Mouse (Mus musculus) spleen, postnatal 4 days (tissue): ENCODE data around the gene Zfp182.

Experiments used
- DNase-seq, 2 experiments: peaks; one replicate each; pipeline ENCODE4 v3.0.0; 2022; ENCODE audit warnings: low spot score in 2 of 2

The Zfp182 gene

DNA sequence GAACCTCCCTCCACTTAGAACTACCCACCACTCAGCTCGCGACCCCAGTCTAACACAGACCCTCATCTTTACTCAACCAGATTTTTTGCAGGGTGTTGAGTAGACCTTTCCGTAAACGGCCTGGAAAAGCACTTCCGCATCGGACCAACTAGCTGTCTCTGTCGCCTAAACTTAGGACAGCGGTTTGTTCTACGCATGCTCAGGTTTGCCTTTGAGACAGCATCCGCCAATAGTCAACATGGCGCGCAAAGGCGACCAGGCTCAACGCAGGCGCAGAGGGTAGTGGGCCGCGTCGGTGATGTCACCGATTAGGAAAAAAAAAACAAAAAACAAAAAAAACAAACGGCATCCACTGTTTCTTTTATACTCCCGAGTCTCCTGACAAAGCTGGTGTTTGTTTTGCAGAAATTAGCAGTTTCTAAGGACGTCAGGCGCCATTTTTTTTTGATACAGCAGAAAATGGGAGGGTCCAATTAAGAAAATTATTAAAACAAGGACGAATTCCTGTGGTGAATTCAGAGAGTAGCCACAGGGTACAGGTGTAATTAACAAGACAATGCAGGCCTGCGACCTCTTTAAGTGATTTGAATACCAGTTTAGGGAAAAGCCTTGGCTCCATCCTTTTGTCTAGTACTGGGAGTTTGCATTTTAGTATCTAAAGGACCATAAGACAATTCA lies at the start of gene Zfp182:
TSS of gene Zfp182 (minus strand) at position 451 of the 678 bp plus-strand sequence.
- peak; percentile 70 to 84 for DNase-seq

DNA sequence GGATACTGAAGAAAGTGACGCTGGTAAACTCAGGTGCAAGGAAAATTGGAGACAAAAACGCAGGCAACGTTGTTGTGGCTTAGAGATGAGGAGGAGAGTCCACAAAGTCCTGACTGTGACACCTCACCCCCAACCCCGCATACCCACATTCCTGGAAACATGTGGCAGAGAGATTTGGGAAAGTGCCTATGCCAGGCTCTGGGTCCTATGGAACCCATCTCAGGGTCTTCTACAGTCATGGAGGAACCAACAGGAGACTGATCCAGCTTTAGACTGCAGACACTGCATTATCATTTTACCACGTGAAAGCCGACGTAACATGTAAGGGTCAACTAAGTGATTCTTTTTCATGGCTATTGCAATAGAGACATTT lies 27.7 kb upstream of the Zfp182 start:
- no peak for DNase-seq

DNA sequence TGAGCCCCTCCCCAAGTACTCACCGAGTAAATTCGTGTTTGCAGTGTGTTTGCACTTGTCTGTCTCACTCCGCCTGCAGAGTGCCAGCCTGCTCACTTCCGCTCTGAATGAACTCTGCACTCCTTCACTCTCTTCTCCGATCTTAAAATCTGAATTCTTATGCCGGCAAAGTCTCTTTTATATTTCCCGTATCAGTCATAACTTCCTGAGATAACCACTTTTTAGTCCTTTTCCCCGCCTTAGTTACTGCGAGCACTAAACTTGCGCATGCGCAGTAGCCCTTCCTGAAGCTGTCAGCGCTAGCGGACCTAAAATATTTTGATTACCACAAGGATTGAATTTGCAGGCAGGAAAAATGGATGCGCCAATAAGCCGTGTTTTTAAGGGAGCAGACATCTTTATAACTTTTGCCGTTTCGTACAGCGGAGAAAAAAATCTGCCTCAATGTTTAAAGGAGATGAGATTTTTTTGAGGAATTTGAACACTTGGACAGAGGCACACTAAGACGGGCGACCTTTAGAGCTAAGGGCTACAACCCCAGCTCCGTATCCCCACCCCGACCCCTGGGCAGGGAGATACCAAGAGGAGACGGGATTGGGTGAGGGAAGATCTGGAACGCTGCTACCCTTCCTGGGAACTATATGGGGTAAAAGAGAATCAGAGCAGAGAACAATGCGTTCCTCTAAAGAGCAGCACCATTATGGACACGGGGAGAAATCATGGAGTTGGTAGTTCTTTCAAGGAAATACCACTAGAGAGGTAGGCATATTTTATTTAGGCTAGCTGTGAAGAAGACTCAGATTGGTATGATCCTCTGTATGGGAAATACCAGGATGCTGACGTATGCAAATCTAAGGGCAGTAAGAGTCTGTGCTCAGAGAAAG lies 27.1 kb upstream of the Zfp182 start, which contains the start of gene Zfp300:
TSS of gene Zfp300 (minus strand) at position 545 of the 884 bp plus-strand sequence.
- DNase-seq = peak; percentile 20 to 67

DNA sequence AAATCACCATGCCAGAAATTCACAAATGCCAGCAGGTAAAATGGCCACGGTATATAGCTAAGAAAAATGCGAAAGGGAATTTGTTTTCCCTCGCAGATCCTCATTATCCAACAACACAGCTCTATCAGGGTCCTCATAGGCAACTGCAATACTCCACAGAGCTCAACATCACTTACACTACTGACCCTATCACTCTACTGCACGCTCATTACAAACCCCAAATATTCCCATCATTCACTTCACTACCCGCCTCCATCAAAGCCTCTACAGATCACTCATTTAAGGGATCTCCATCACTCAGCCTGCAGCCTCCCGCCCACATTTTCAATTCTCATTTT lies 26.5 kb upstream of the Zfp182 start:
- DNase-seq = no peak

DNA sequence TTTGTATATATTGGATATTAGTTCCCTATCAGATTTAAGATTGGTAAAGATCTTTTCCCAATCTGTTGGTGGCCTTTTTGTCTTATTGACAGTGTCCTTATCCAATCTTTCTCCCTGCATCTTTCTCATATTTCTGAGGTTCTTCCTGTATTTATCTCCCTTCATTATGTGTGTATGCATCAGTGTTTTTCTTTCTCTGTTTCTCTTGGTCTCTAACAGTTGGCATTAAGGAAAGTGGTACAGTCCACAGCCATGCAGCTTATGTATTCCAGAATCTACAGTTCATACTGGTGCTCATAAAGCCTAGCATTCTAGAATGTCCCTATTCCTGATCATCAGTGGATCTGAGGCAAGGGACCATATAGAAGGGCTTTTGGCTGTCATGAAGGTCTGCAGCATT lies 6.0 kb upstream of the Zfp182 start, which contains the start of gene Spaca5:
TSS of gene Spaca5 (plus strand) at position 301 of the 400 bp plus-strand sequence.
- no peak for DNase-seq

DNA sequence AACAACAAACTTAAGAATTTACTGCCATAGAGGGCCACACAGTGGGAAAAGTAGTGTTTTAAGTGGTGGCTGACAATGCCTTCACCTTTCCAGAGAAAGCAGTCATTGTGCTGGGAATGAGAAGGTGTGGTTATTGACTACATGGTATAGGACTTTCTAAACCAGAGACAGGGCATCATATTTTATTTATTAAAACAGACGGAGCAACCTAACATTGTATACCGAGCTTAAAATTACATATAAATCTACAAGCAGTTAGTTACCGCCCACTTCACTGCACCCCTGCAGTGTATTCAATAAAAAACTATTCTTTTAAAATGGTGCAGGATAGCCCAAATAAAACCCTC lies 401 bp upstream of the Zfp182 start:
- no peak for DNase-seq

DNA sequence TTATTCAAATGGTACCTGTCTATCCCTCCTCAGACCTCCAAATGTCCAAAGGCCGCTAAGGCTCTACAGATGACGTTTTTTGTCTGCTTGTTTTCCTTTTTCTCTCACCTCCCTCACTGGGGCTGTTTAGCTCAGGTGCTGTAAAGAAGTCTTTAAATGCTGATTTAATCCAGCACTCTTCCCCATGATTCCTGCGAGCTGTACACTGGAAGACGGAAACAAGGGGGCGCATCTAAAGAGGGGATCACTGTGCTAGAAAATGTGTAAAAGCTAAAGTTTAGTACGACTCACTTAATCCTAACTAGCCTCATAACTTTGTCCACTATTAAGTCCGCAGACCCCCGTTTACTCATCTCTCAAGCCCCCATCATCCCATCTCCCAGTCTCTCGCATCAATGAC lies 656 bp downstream of the Zfp182 start:
- DNase-seq = no peak

DNA sequence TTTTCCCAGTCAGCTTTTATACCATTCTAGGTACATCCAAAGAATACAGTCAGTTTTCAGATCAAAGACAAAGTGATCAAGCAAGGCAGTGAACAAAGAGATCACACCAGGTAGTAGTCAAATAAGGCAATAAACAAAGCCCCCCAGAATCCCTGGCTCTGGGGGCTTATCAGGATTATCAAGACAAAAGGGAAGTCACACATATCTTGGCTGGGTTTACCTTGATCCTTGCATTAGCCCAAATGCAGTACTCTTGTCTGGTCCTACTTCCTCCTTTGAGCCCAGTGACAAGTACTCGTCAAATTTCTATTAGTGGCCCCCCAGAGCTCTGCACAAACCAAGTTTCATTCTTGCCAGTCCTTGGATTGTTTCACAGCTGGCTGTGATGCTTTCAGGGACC lies 81.2 kb downstream of the Zfp182 start:
- DNase-seq = no peak
